Mouse (Mus musculus) sigmoid colon, adult 10 weeks (tissue): ENCODE data around the gene Uqcrc2. TPM values are rescaled to one million over a fixed set of nuclear protein-coding genes. Genes with fewer than 3 reads are reported as not detected.

Experiments used
- polyA plus RNA-seq: library from polyadenylated mRNA; stranded (reverse); fragments of 350-450 nt; fragmentation: Illumina TruSeq; extraction: RNeasy Lipid Tissue Mini Kit (QIAGEN cat#74804); gene quantifications from one replicate; pipeline ENCODE4 v1.2.3, GENCODE M21; 2014; ENCODE audit warnings: low read depth, low replicate concordance

Gene Uqcrc2
- polyA plus RNA-seq, result 690 TPM

GRCm38 (mm10) chr7:120634711-120635361, at the start of gene Uqcrc2:
Gene Uqcrc2, plus strand, starts transcription at chr7:120635176.

DNA sequence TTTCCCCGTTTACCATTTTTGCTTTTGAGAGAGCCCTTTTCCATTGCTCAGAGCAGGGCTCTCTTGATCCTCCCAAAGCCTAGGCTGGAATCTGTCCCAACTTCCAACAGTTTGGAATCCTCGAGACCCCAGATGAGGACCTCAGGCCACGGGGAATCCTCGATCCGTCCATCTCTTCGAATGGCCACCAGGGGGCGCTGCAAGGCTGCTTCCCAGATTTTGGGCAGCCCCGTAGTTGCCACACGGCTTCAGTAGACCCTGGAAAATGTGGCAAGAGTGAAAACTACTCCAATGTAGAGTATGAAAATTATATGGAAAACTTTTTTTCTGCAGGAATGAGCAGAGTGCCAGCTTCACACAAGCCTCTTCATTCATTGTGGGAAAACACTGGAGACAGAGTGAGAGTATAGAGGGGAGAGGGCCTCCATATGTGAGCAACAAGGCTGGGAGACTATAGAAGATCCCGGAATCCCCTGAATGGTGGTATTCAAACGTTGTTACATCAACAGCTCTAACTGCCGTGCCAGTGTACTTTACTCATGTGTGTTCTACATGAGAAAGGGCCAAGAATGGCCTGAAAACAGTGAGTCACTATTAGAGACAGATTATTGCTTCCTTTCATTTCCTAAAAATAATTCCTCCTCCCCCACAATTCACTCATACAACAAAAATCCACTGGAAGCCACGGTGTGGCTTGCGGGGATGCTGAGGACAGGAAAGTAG, 35.3 kb downstream of the Uqcrc2 start, which contains the start of gene Pdzd9:
Gene Pdzd9, minus strand, starts transcription at position 191 of the 723 bp plus-strand sequence.

DNA sequence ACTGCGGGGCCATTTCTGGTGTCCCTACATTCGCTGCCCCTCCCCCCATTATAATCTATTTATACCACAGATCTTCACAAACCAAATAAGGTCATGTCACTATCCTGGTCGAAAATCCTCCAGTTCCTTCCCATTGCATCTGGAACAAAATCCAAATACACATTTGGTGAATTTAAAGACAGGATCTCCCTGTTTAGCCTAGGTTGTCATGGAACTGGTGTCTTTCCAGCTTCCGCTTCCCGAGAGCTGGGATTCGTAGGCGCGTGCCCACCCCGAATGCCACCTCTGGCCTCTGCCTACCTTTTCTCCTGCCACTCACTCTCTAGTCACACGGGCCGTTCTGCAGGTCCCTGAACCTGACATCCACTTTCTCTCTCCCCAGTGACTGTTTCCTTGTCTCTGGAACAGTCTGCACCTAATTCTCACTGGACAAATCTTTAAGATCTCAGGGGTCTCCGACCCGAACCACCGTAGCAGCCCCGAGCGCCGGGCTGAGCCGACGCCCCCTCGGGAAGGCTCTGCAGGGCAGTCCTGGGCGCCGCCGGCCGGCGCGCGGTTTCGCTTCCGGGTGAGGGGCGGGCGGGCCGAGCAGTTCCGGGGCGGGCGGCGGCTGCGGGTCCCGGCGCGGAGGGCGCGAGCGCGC, 42.1 kb downstream of the Uqcrc2 start, which contains the start of gene Mosmo:
Gene Mosmo, plus strand, starts transcription at position 618 of the 643 bp plus-strand sequence.

Other genes starting within 250 kb of the Uqcrc2 start
- not detected for gene Abca16, start 225.5 kb upstream of the Uqcrc2 start, polyA plus RNA-seq
- gene Pdzd9, start 35.2 kb downstream of the Uqcrc2 start, polyA plus RNA-seq, result not detected
- 36.7 TPM for gene Mosmo, start 42.4 kb downstream of the Uqcrc2 start, polyA plus RNA-seq
- 0.13 TPM for gene Vwa3a, start 104.1 kb downstream of the Uqcrc2 start, polyA plus RNA-seq
- not detected for gene Gm5737, start 177.2 kb downstream of the Uqcrc2 start, polyA plus RNA-seq
- gene Eef2k, start 207.7 kb downstream of the Uqcrc2 start, polyA plus RNA-seq, result 18.6 TPM